Mouse (Mus musculus) cerebellum, adult 2 months (tissue): ENCODE data around the gene Ube4b.

Experiments used
- CTCF ChIP-seq: fragments of 200-500 bp; IDR thresholded peaks from 2 replicates; pipeline ENCODE4 v1.5.1; 2011; ENCODE audit warnings: low read depth, mild to moderate bottlenecking, control low read depth, low read length, moderate library complexity, borderline replicate concordance; ENCODE audit not compliant: insufficient read depth
- POLR2A ChIP-seq: fragments of 200-500 bp; IDR thresholded peaks from 2 replicates; pipeline ENCODE4 v1.6.1; 2011; ENCODE audit warnings: low read length, control low read depth, borderline replicate concordance; ENCODE audit not compliant: insufficient read depth

GRCm38 (mm10) chr4:149322286-149322685, 104.3 kb downstream of the Ube4b start:
- TF ChIP-seq CTCF: no peak
- no peak for TF ChIP-seq POLR2A
